Mouse (Mus musculus): ENCODE measurements around the gene Kctd10. TPM values are rescaled to one million over a fixed set of nuclear protein-coding genes. Genes with fewer than 3 reads are reported as not detected.
A peak's percentile ranks its signal among the peaks of the same experiment; 100 is the strongest.

The Kctd10 gene
- polyA plus RNA-seq (2015; fragmentation: Nextera tagmentation; extraction: Ambion mirVana), result 93.8 and 113 TPM in 2 replicates

DNA sequence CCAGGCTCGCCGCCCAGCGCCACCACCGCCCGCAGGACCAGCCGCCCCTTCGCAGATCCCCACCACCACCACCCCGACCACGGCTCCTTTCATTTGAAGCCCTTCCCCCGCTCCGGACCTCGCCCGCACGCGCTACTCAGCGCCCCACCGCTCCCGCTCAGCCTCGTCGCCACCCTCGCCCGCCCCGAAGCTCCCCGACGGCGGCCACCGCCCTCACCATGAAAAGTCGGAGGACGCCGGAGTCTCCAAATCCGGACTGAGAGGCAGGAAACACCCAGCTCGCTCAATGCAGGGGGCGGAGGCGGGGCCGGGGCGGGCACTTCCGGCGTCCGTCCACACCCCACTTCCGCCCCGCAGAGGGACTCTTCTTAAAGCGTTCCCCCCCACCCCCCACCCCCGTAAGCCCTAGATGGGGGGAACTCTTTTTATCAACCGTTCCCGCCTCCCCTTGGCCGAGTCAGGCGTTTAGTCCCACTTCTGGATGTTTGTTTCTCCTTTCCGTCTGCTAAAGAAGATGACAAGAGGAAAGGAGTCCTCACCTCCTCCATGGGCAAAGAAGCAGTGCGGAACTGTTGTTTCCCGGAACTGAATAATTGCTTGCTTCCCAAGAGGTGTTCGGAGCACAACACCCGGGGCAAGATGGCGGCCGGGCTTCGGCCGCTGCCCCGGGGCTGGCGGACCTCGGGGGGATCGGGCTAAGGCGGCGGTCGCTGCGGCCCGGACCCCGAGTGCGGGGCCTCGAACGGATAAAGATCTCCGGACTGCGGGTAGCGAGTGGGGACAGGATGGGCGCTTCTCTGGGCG lies at the start of gene Kctd10, which contains the start of gene Ube3b:
Gene Kctd10 (minus strand): TSS at position 300 of the 804 bp plus-strand sequence.
Gene Ube3b (plus strand): TSS at position 399 of the 804 bp plus-strand sequence.
- H3K27me3 ChIP-seq, result no peaks in the 10 kb centered on the region

DNA sequence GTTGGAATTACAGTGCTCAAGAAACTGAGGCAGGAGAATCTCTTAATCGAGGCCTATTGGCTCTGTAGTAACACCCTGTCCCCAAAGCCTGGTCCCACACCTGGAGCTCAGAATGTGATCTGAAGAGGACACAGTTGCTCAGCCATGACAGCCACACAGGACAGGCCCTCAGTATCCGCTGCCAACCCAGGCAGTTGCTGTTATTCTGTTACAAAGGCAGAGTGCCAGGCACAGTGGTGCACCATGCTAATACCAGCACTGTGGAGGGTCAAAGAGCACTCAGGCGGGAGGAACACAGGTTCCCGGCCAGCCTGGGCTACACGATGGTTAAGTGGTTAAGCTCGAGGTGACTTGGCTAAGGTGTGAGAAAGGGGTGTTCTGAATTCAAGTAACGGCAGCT lies 49.5 kb upstream of the Kctd10 start:
- H3K4me1 ChIP-seq (replicated peaks), result no peaks in the 10 kb centered on the region
- 85% methylated on average over 7 of the region's 7 CpGs for WGBS
- H3K36me3 ChIP-seq, result no peaks in the 10 kb centered on the region
- no peak overlapping the region for H3K4me3 ChIP-seq
- no peak overlapping the region for H3K4me2 ChIP-seq
- no peak overlapping the region for H3K27ac ChIP-seq
- H3K9ac ChIP-seq, result no peak overlapping the region
- no peaks in the 10 kb centered on the region for H3K9me3 ChIP-seq (replicated peaks)
- no peaks in the 10 kb centered on the region for H3K27me3 ChIP-seq
- ATAC-seq (replicated peaks; ENCODE audit: insufficient number of reproducible peaks, insufficient read depth, low FRiP score, low read depth), result no peak

More for the DNA sequence above, at the start of gene Kctd10, which contains the start of gene Ube3b:
- under 1% methylated on average over 74 of the region's 74 CpGs for WGBS
- peaks cover 59% of the 10 kb centered on the region for H3K4me1 ChIP-seq (replicated peaks)
- ATAC-seq (replicated peaks; ENCODE audit: insufficient number of reproducible peaks, insufficient read depth, low FRiP score, low read depth), result peak; percentile 92
- no peaks in the 10 kb centered on the region for H3K9me3 ChIP-seq (replicated peaks)
- H3K9ac ChIP-seq, result peak within 1 kb of the TSS; percentile 98
- H3K36me3 ChIP-seq, result peaks cover 16% of the 10 kb centered on the region
- H3K4me3 ChIP-seq, result peak within 1 kb of the TSS; percentile 97
- H3K27ac ChIP-seq, result peak within 1 kb of the TSS; percentile 92
- peak within 1 kb of the TSS; percentile 77 for H3K4me2 ChIP-seq

DNA sequence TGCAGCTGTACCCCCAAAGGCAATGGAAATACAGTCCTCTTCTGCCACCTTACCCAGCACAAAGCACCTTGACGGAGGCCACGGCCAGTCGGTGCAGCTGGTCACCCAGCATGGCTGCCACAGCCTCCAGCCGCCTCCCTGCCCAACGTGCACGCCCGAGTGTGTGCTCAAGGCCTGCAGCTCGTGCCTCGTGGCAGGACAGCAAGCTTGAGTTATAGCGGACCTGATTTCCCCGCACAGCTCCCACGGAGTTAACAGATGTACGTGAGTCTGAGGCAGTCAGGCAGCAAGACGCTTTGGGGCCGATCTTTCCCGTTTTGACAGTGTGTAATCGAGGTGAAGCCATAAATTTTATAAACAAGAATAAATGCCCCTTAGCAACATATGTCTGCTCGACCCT lies 48.3 kb upstream of the Kctd10 start:
- Histone ChIP-seq H3K4me3 (no peak overlapping the region), H3K9me3 (replicated peaks) (no peaks in the 10 kb centered on the region), H3K4me2 (no peak overlapping the region), H3K36me3 (no peaks in the 10 kb centered on the region), H3K27ac (no peak overlapping the region), H3K9ac (no peak overlapping the region), H3K27me3 (no peaks in the 10 kb centered on the region), H3K4me1 (replicated peaks) (no peaks in the 10 kb centered on the region)
- WGBS, result 72% methylated on average over 18 of the region's 18 CpGs
- ATAC-seq (replicated peaks; ENCODE audit: insufficient number of reproducible peaks, insufficient read depth, low FRiP score, low read depth), result no peak

- H3K4me1 ChIP-seq (replicated peaks), result peaks cover 10% of the 10 kb centered on the region; the same call in 1 of the 2 replicates
Measured at GRCm38 (mm10) chr5:114426732-114427131, 46.4 kb upstream of the Kctd10 start.

GRCm38 (mm10) chr5:114423961-114424360 lies 43.7 kb upstream of the Kctd10 start:
- no peak overlapping the region for H3K4me2 ChIP-seq
- no peak overlapping the region for H3K4me3 ChIP-seq
- 84% methylated on average over 5 of the region's 5 CpGs for WGBS
- no peak overlapping the region for H3K9ac ChIP-seq
- peaks cover 18% of the 10 kb centered on the region for H3K36me3 ChIP-seq
- H3K4me1 ChIP-seq (replicated peaks), result peaks cover 12% of the 10 kb centered on the region; the same call in 1 of the 2 replicates
- H3K27me3 ChIP-seq, result no peaks in the 10 kb centered on the region
- no peak for ATAC-seq (replicated peaks; ENCODE audit: insufficient number of reproducible peaks, insufficient read depth, low FRiP score, low read depth)
- no peaks in the 10 kb centered on the region for H3K9me3 ChIP-seq (replicated peaks)
- no peak overlapping the region for H3K27ac ChIP-seq

More at GRCm38 (mm10) chr5:114426732-114427131, 46.4 kb upstream of the Kctd10 start:
- ATAC-seq (replicated peaks; ENCODE audit: insufficient number of reproducible peaks, insufficient read depth, low FRiP score, low read depth), result no peak
- H3K27ac ChIP-seq, result no peak overlapping the region
- no peaks in the 10 kb centered on the region for H3K9me3 ChIP-seq (replicated peaks)
- H3K27me3 ChIP-seq, result no peaks in the 10 kb centered on the region
- 75% methylated on average over 6 of the region's 6 CpGs for WGBS
- H3K4me3 ChIP-seq, result no peak overlapping the region
- H3K4me2 ChIP-seq, result no peak overlapping the region
- H3K9ac ChIP-seq, result no peak overlapping the region
- H3K36me3 ChIP-seq, result no peaks in the 10 kb centered on the region

GRCm38 (mm10) chr5:114422591-114422990 lies 42.3 kb upstream of the Kctd10 start:
- peaks cover 30% of the 10 kb centered on the region for H3K36me3 ChIP-seq
- 21% methylated on average over 5 of the region's 5 CpGs for WGBS
- no peak overlapping the region for H3K4me2 ChIP-seq
- no peak overlapping the region for H3K27ac ChIP-seq
- no peak for ATAC-seq (replicated peaks; ENCODE audit: insufficient number of reproducible peaks, insufficient read depth, low FRiP score, low read depth)
- H3K9me3 ChIP-seq (replicated peaks), result no peaks in the 10 kb centered on the region
- no peaks in the 10 kb centered on the region for H3K27me3 ChIP-seq
- no peak overlapping the region for H3K9ac ChIP-seq
- H3K4me3 ChIP-seq, result no peak overlapping the region
- peaks cover 12% of the 10 kb centered on the region; the same call in 1 of the 2 replicates for H3K4me1 ChIP-seq (replicated peaks)

GRCm38 (mm10) chr5:114421561-114422298 lies 41.4 kb upstream of the Kctd10 start:
- H3K9me3 ChIP-seq (replicated peaks), result no peaks in the 10 kb centered on the region
- no peak overlapping the region for H3K4me2 ChIP-seq
- peaks cover 34% of the 10 kb centered on the region for H3K36me3 ChIP-seq
- H3K9ac ChIP-seq, result no peak overlapping the region
- H3K4me1 ChIP-seq (replicated peaks), result peaks cover 12% of the 10 kb centered on the region; the same call in 1 of the 2 replicates
- ATAC-seq (replicated peaks; ENCODE audit: insufficient number of reproducible peaks, insufficient read depth, low FRiP score, low read depth), result no peak
- H3K27me3 ChIP-seq, result no peaks in the 10 kb centered on the region
- no peak overlapping the region for H3K4me3 ChIP-seq
- 57% methylated on average over 11 of the region's 11 CpGs for WGBS
- H3K27ac ChIP-seq, result no peak overlapping the region

GRCm38 (mm10) chr5:114418541-114418940 lies 38.2 kb upstream of the Kctd10 start:
- Histone ChIP-seq H3K4me1 (replicated peaks) (peaks cover 17% of the 10 kb centered on the region), H3K36me3 (peaks cover 60% of the 10 kb centered on the region)
- 83% methylated on average over 8 of the region's 8 CpGs for WGBS

DNA sequence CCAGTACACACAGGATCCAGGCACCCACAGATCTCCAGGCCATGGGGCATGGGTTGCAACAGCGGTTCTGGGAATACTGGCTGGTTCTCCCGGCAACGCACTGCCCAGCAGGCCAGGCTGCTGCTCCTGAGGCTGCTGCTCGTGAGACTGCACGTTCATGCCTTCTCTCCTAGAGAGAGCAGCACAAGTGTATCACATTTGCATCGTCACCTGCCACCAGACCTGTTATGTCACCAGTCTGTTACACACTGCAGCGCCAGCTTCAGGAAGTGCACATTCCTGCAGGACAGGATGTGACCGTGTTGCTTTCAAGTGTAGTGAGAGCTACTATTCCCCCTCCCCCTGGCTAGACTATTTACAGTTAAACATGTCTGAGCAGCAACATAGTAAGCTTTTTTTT lies 36.5 kb upstream of the Kctd10 start:
- H3K9ac ChIP-seq, result no peak overlapping the region

More at GRCm38 (mm10) chr5:114418541-114418940, 38.2 kb upstream of the Kctd10 start:
- no peaks in the 10 kb centered on the region for H3K27me3 ChIP-seq
- no peak for ATAC-seq (replicated peaks; ENCODE audit: insufficient number of reproducible peaks, insufficient read depth, low FRiP score, low read depth)
- no peaks in the 10 kb centered on the region for H3K9me3 ChIP-seq (replicated peaks)
- no peak overlapping the region for H3K4me3 ChIP-seq
- no peak overlapping the region for H3K27ac ChIP-seq
- no peak overlapping the region for H3K9ac ChIP-seq
- H3K4me2 ChIP-seq, result no peak overlapping the region

GRCm38 (mm10) chr5:114415606-114416005 lies 35.3 kb upstream of the Kctd10 start:
- ATAC-seq (replicated peaks; ENCODE audit: insufficient number of reproducible peaks, insufficient read depth, low FRiP score, low read depth), result no peak
- 91% methylated on average over 5 of the region's 5 CpGs for WGBS
- peaks cover 83% of the 10 kb centered on the region for H3K36me3 ChIP-seq
- no peak overlapping the region for H3K9ac ChIP-seq
- H3K4me3 ChIP-seq, result no peak overlapping the region
- H3K27ac ChIP-seq, result no peak overlapping the region
- no peaks in the 10 kb centered on the region for H3K27me3 ChIP-seq
- H3K4me1 ChIP-seq (replicated peaks), result peaks cover 14% of the 10 kb centered on the region
- no peaks in the 10 kb centered on the region for H3K9me3 ChIP-seq (replicated peaks)
- H3K4me2 ChIP-seq, result no peak overlapping the region

More for the DNA sequence above, 36.5 kb upstream of the Kctd10 start:
- Histone ChIP-seq H3K27ac (no peak overlapping the region), H3K36me3 (peaks cover 72% of the 10 kb centered on the region), H3K4me2 (no peak overlapping the region), H3K4me1 (replicated peaks) (peaks cover 18% of the 10 kb centered on the region), H3K27me3 (no peaks in the 10 kb centered on the region), H3K4me3 (no peak overlapping the region), H3K9me3 (replicated peaks) (no peaks in the 10 kb centered on the region)
- 62% methylated on average over 8 of the region's 8 CpGs for WGBS
- no peak for ATAC-seq (replicated peaks; ENCODE audit: insufficient number of reproducible peaks, insufficient read depth, low FRiP score, low read depth)

DNA sequence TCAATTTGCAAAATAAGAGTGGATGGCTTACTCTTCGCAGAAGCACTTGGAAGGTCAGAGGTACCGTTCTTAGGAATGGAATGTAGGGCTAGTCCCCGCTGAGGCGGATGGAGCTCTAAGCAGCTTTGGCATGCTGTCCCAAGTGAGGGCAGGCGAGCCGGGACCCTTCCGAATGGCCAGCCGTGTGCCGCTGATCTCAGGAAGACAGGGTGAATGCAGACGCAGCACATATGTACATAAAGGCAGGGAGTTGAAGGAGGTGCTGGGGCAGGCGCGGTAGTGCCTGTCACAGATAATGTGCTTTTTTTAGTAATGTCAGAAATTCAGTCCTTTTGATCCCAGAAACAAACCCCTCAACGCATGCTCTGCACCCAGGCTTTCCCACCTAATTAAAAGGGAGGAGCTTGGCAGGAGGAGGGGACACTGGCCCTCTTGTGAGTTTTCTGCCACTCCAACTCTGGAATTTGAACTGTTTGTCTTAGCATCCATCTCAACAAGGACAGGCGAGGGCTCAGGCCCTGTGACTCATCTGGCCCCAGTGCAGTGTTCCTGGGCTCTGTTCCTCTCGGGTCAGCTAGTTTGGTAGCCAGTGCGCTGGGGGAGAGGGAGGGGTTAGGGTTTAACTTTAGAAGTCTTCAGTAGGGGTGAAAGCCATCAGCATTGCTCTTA lies 32.9 kb upstream of the Kctd10 start:
- no peak overlapping the region for H3K4me2 ChIP-seq
- peaks cover 84% of the 10 kb centered on the region for H3K36me3 ChIP-seq
- H3K27me3 ChIP-seq, result no peaks in the 10 kb centered on the region
- no peaks in the 10 kb centered on the region for H3K9me3 ChIP-seq (replicated peaks)
- peak overlapping the region; percentile 35; the same call in 1 of the 2 replicates for H3K27ac ChIP-seq
- no peak overlapping the region for H3K4me3 ChIP-seq
- ATAC-seq (replicated peaks; ENCODE audit: insufficient number of reproducible peaks, insufficient read depth, low FRiP score, low read depth), result peak; percentile 24; the same call in 1 of the 2 replicates
- 38% methylated on average over 16 of the region's 16 CpGs for WGBS
- peaks cover 14% of the 10 kb centered on the region for H3K4me1 ChIP-seq (replicated peaks)
- no peak overlapping the region for H3K9ac ChIP-seq

Measured in heart, embryonic 15.5 days (tissue).